Mouse (Mus musculus): ENCODE results near the gene Ephb2.

GRCm38 (mm10) chr4:136601476-136601875, 234.3 kb downstream of the Ephb2 start:
- no peak for TF ChIP-seq POLR2A (IDR thresholded peaks at IDR 0.05; ENCODE audit: insufficient read depth, low read length)
- no peak for TF ChIP-seq CTCF (IDR thresholded peaks at IDR 0.05; ENCODE audit: low read depth, low read length)
- no peak for TF ChIP-seq EP300 (IDR thresholded peaks at IDR 0.05; ENCODE audit: insufficient read depth, low read depth, low read length)
